Mouse (Mus musculus): Measurements from ENCODE around the gene Sry. TPM values are rescaled to one million over a fixed set of nuclear protein-coding genes. Genes with fewer than 3 reads are reported as not detected.

Sry gene
- not detected in 2 replicates for polyA plus RNA-seq (2012; rRNA removed; ENCODE audit: low replicate concordance)

DNA sequence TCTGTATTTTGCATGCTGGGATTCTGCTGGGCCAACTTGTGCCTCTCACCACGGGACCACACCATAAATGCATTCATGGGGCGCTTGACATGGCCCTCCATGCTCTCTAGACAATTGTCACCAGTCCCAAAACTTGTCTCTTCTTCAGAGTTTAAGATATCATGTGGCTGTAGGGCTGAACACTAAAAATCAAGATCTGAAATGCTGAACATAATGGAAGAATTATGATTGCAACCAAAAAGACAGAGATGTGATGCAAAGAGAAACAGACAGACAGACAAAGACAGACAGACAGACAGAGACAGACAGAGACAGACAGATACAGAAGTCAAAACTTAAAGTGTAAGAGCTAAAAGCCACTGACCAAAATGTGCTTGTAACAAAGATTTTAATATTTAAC lies at the start of gene Sry:
Gene Sry, minus strand, starts transcription at position 101 of the 400 bp plus-strand sequence.

Other genes starting within 250 kb of the Sry start
- gene H2al2c, start 64.6 kb downstream of the Sry start, polyA plus RNA-seq (2012; rRNA removed; ENCODE audit: low replicate concordance) = not detected in 2 replicates
- gene H2al2b, start 57.0 kb upstream of the Sry start, polyA plus RNA-seq (2012; rRNA removed; ENCODE audit: low replicate concordance) = not detected in 2 replicates
- gene Gm4064, start 132.5 kb upstream of the Sry start, polyA plus RNA-seq (2012; rRNA removed; ENCODE audit: low replicate concordance) = not detected in 2 replicates
- not detected in 2 replicates for gene Rbmy, start 167.0 kb upstream of the Sry start, polyA plus RNA-seq (2012; rRNA removed; ENCODE audit: low replicate concordance)
- not detected in 2 replicates for gene Gm10256, start 167.0 kb upstream of the Sry start, polyA plus RNA-seq (2012; rRNA removed; ENCODE audit: low replicate concordance)
- not detected in 2 replicates for gene Gm10352, start 237.3 kb upstream of the Sry start, polyA plus RNA-seq (2012; rRNA removed; ENCODE audit: low replicate concordance)

Data from mammary gland, adult 2 months (tissue).